Mouse (Mus musculus): Measurements from ENCODE around the gene 1600002K03Rik. TPM values are rescaled to one million over a fixed set of nuclear protein-coding genes. Genes with fewer than 3 reads are reported as not detected.
A peak's percentile ranks its signal among the peaks of the same experiment; 100 is the strongest.

1600002K03Rik gene
- total and polyA plus RNA-seq, 2 experiments from 2014 or later, result 2.6 to 4.4 TPM

DNA sequence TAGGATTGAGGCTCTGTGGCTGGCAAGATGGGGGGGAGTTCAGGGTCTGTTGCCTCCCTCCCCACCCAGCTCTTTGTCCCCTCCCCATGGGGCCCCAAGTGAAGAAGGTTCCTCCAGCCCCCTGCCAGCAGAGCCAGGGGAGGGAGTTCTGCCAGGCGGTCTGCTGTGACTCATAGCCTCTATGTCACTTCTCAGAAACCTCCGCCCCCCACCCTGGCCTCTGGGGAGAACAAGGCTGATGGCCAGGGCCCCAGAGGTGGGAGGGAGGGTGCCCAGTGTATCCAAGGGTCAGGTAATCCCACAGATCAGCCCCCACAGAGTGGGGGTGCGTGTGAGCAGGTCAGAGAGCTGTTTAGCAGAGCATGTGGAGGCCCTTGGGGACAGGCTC is 19.9 kb upstream of the 1600002K03Rik start:
- H3K36me3 ChIP-seq (ENCODE audit: insufficient read depth, low read length), result peaks cover 40% of the 10 kb centered on the region
- WGBS, result 40% methylated on average over 3 of the region's 3 CpGs
- no peak for DNase-seq (ENCODE audit: low spot score)
- no peaks in the 10 kb centered on the region for H3K9me3 ChIP-seq (ENCODE audit: low read length)
- no peak for ATAC-seq
- peak overlapping the region; percentile 96 for H3K27ac ChIP-seq
- H3K9ac ChIP-seq (replicated peaks; ENCODE audit: low read length), result peak overlapping the region; percentile 99
- H3K4me3 ChIP-seq (ENCODE audit: low read length), result peak overlapping the region; percentile 97
- H3K4me2 ChIP-seq (ENCODE audit: low read depth, low read length), result peak overlapping the region; percentile 89
- peaks cover 19% of the 10 kb centered on the region; the same call in 1 of the 2 replicates for H3K4me1 ChIP-seq (ENCODE audit: insufficient read depth, low read length)
- TF ChIP-seq CTCF (IDR thresholded peaks at IDR 0.05; ENCODE audit: low read depth), result no peak
- no peaks in the 10 kb centered on the region for H3K27me3 ChIP-seq (ENCODE audit: insufficient read depth, low read length)

DNA sequence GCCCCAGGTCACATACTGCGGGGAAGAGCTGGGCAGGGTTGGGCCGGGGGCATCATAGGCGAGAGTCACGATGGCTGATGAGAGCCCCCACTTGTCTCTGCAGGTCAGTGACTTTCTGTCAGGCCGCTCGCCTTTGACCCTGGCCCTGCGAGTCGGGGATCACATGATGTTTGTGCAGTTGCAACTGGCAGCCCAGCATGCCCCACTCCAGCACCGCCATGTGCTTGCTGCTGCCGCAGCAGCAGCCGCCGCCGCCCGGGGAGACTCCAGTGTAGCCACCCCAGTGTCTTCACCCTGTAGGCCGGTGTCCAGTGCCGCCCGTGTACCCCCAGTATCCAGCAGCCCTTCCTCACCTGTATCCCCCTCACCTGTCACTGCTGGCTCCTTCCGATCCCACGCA is 19.0 kb upstream of the 1600002K03Rik start:
- H3K36me3 ChIP-seq (ENCODE audit: insufficient read depth, low read length), result peaks cover 40% of the 10 kb centered on the region
- no peak for TF ChIP-seq CTCF (IDR thresholded peaks at IDR 0.05; ENCODE audit: low read depth)
- peaks cover 19% of the 10 kb centered on the region; the same call in 1 of the 2 replicates for H3K4me1 ChIP-seq (ENCODE audit: insufficient read depth, low read length)
- WGBS, result 80% methylated on average over 19 of the region's 19 CpGs
- peak overlapping the region; percentile 99; the same call in 1 of the 2 replicates for H3K9ac ChIP-seq (replicated peaks; ENCODE audit: low read length)
- peak overlapping the region; percentile 96; the same call in 1 of the 2 replicates for H3K27ac ChIP-seq
- H3K9me3 ChIP-seq (ENCODE audit: low read length), result no peaks in the 10 kb centered on the region
- no peak overlapping the region for H3K4me3 ChIP-seq (ENCODE audit: low read length)
- ATAC-seq, result no peak
- H3K4me2 ChIP-seq (ENCODE audit: low read depth, low read length), result peak overlapping the region; percentile 89
- DNase-seq (ENCODE audit: low spot score), result no peak
- no peaks in the 10 kb centered on the region for H3K27me3 ChIP-seq (ENCODE audit: insufficient read depth, low read length)

DNA sequence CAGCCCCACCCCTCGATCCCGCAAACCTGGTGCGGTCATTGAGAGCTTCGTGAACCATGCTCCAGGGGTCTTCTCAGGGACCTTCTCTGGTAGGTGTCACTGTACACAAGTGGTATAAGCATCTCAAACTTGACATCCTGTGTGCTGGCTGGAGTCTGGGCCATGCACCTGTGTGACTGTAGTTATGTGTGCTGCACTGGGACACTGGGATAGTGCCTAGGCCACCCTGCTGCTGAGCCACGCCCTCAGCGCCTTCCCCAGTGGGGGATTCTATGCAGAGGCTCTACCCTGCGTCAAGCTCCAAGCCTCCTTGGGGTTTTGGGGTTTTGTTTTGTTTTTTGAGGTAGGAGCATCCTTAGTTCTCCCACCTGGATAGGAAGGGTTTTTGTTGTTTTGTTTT is 18.4 kb upstream of the 1600002K03Rik start:
- no peaks in the 10 kb centered on the region for H3K27me3 ChIP-seq (ENCODE audit: insufficient read depth, low read length)
- ATAC-seq (no peak), DNase-seq (ENCODE audit: low spot score) (no peak)
- H3K36me3 ChIP-seq (ENCODE audit: insufficient read depth, low read length), result peaks cover 40% of the 10 kb centered on the region
- WGBS, result 75% methylated on average over 7 of the region's 7 CpGs
- no peak overlapping the region for H3K4me3 ChIP-seq (ENCODE audit: low read length)
- H3K9me3 ChIP-seq (ENCODE audit: low read length), result no peaks in the 10 kb centered on the region
- H3K4me2 ChIP-seq (ENCODE audit: low read depth, low read length), result no peak overlapping the region
- peak overlapping the region; percentile 96; the same call in 1 of the 2 replicates for H3K27ac ChIP-seq
- TF ChIP-seq CTCF (IDR thresholded peaks at IDR 0.05; ENCODE audit: low read depth), result no peak
- H3K4me1 ChIP-seq (ENCODE audit: insufficient read depth, low read length), result peaks cover 19% of the 10 kb centered on the region; the same call in 1 of the 2 replicates
- H3K9ac ChIP-seq (replicated peaks; ENCODE audit: low read length), result no peak overlapping the region

DNA sequence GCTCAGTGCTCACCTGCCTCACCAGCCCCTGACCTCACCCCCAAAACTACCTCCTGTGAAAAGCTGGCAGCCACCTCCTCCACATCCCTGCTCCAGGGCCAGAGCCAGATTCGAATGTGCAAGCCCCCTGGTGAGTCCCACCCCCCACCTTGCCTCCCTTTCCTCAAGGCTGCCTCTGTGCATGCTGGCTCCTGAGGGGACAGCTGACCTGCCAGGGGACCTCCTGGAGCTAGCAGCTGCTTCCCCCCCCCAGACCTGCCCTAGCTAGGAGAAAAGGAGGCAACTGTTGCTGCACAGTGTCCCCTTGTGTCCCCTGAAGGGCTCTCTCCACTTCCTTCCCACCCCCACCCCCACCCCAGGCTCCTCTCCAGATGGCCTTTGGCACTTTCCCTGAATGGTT is 17.5 kb upstream of the 1600002K03Rik start:
- H3K4me1 ChIP-seq (ENCODE audit: insufficient read depth, low read length), result peaks cover 22% of the 10 kb centered on the region
- peaks cover 40% of the 10 kb centered on the region for H3K36me3 ChIP-seq (ENCODE audit: insufficient read depth, low read length)
- H3K4me3 ChIP-seq (ENCODE audit: low read length), result no peak overlapping the region
- 13% methylated on average over 1 of the region's 1 CpGs for WGBS
- H3K27ac ChIP-seq, result peak overlapping the region; percentile 96
- H3K9me3 ChIP-seq (ENCODE audit: low read length), result no peaks in the 10 kb centered on the region
- H3K9ac ChIP-seq (replicated peaks; ENCODE audit: low read length), result no peak overlapping the region
- H3K27me3 ChIP-seq (ENCODE audit: insufficient read depth, low read length), result no peaks in the 10 kb centered on the region
- no peak overlapping the region for H3K4me2 ChIP-seq (ENCODE audit: low read depth, low read length)
- no peak for DNase-seq (ENCODE audit: low spot score)
- no peak for TF ChIP-seq CTCF (IDR thresholded peaks at IDR 0.05; ENCODE audit: low read depth)
- ATAC-seq, result no peak

DNA sequence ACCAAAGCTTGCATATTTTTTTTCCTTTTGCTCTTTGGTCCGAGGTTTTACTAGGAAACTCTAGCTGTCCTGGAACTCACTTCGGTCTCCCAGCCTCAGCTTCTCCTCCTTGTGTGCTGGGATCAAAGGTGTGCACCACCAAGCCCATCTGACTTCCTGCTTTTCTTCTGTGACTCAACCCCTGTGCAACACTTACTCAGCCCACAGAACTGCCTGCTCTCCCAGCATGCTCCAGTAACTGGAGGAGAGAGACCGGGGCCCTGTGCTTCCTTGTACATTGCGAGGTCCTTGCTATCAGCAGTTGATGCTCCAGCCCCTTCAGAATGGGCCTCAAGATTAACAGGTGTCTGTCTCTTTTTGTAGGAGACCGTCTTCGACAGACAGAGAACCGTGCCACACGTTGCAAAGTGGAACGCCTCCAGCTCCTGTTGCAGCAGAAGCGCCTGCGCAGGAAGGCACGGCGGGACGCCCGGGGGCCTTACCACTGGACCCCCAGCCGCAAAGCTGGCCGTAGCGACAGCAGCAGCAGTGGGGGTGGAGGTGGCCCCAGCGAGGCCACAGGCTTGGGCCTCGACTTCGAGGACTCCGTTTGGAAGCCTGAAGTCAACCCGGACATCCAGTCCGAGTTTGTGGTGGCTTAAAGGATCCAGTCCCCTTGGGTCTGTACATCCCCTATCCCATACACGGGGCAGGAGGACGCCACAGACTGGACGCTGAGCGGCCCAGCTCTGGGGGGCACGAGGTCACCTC is 16.6 kb upstream of the 1600002K03Rik start:
- no peak for TF ChIP-seq CTCF (IDR thresholded peaks at IDR 0.05; ENCODE audit: low read depth)
- Histone ChIP-seq H3K4me3 (ENCODE audit: low read length) (no peak overlapping the region), H3K27me3 (ENCODE audit: insufficient read depth, low read length) (no peaks in the 10 kb centered on the region), H3K36me3 (ENCODE audit: insufficient read depth, low read length) (peaks cover 40% of the 10 kb centered on the region), H3K9ac (replicated peaks; ENCODE audit: low read length) (no peak overlapping the region; the same call in 1 of the 2 replicates), H3K27ac (peak overlapping the region; percentile 96), H3K9me3 (ENCODE audit: low read length) (no peaks in the 10 kb centered on the region), H3K4me1 (ENCODE audit: insufficient read depth, low read length) (peaks cover 30% of the 10 kb centered on the region), H3K4me2 (ENCODE audit: low read depth, low read length) (no peak overlapping the region)
- ATAC-seq (no peak), DNase-seq (ENCODE audit: low spot score) (no peak)
- 79% methylated on average over 29 of the region's 29 CpGs for WGBS

DNA sequence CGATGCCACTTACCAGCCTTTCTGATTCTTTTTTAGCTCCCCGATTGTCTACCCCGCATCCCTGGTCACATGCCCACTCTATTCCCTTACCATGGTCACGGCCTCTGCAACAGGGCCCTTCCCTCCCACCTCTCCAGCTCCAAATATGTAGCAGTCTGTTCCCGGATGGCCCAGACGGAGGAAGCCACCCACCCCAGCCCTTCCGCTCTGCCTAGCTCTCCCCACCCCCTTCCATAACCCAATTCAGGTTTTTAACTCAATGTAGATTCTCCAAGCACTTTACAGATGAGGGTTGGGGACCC is 16.0 kb upstream of the 1600002K03Rik start:
- DNase-seq (ENCODE audit: low spot score) (no peak), ATAC-seq (no peak)
- WGBS, result 43% methylated on average over 7 of the region's 7 CpGs
- Histone ChIP-seq H3K9me3 (ENCODE audit: low read length) (no peaks in the 10 kb centered on the region), H3K9ac (replicated peaks; ENCODE audit: low read length) (no peak overlapping the region; the same call in 1 of the 2 replicates), H3K4me2 (ENCODE audit: low read depth, low read length) (no peak overlapping the region), H3K4me1 (ENCODE audit: insufficient read depth, low read length) (peaks cover 30% of the 10 kb centered on the region), H3K27me3 (ENCODE audit: insufficient read depth, low read length) (no peaks in the 10 kb centered on the region), H3K4me3 (ENCODE audit: low read length) (no peak overlapping the region), H3K27ac (peak overlapping the region; percentile 96), H3K36me3 (ENCODE audit: insufficient read depth, low read length) (peaks cover 40% of the 10 kb centered on the region)
- TF ChIP-seq CTCF (IDR thresholded peaks at IDR 0.05; ENCODE audit: low read depth), result no peak
